Mouse (Mus musculus): ENCODE measurements around the gene Zfp106. TPM values are rescaled to one million over a fixed set of nuclear protein-coding genes. Genes with fewer than 3 reads are reported as not detected.

Zfp106 gene
- polyA plus RNA-seq, 1 experiment from 2014 or later: 75.8 TPM

DNA sequence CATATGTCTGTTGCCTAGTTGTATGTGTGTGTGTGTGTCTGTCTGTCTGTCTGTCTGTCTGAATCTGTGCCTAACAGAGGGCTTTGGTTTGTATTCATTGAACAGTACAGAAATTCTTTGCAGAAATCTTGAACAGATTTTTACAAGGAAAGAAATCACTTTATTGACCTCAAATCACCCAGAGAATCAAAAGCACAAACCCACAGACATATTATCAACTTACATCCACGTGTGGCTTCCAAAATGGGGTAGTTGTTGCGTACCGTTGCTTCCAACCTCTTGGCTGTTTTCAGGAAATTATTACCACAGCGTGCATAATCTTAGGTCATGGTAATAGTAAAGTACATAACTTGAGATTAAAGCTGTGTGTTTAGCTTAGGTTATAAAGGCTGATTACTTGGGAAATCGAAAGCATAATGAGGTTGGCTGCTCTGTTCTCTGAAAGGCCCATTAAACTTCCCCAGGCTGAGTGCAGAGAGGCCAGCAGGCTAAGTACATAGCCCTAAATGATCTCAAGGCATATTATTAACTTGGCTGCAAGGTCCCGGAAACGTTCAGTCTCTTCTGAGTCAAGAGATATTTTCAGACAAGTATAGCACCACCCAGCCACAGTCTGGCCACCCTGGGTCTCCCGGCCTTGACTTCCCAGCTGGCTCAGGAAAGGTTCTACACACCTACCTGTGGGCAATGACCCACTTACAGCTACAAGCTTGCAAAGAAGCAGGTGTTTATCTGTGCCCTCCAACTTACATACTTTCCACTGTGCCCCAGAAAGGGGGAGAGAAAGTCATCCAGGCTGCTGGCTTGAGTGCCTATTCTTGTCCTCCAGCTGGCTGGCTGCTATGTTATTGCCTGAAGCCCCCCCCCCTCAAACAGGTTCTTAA is 80.9 kb downstream of the Zfp106 start:
- H3K9me3 ChIP-seq (replicated peaks): no peaks in the 10 kb centered on the region
- no peak overlapping the region for H3K27ac ChIP-seq
- H3K27me3 ChIP-seq (ENCODE audit: low read depth, poor library complexity, severe bottlenecking): no peaks in the 10 kb centered on the region
- WGBS: 88% methylated on average over 8 of the region's 8 CpGs
- DNase-seq (ENCODE audit: low spot score): no peak
- H3K4me1 ChIP-seq: 0 out of 2 replicates have a peak, but pooled peaks cover 3% of the 10 kb centered on the region
- no peak overlapping the region for H3K4me3 ChIP-seq
- no peaks in the 10 kb centered on the region for H3K36me3 ChIP-seq

DNA sequence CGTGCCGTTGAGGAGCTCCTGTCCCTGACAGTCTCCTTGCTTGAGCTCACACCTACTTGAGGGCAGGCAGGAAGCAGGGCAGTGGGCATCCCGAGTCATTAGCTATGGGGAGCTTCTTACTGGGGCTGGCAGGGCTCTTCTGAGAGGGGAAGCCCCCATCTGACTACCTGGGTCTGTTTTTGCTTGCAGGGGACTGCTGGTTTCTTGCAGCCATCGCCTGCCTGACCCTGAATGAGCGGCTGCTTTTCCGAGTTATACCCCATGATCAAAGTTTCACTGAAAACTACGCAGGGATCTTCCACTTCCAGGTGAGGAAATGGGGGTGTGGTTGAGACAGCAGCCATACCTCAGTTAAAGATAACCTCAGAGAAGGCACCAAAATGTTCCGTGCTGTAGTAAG is 81.7 kb downstream of the Zfp106 start:
- no peak for DNase-seq (ENCODE audit: low spot score)
- WGBS: 76% methylated on average over 8 of the region's 8 CpGs
- no peaks in the 10 kb centered on the region for H3K36me3 ChIP-seq
- no peak overlapping the region for H3K4me3 ChIP-seq
- H3K4me1 ChIP-seq: 0 out of 2 replicates have a peak, but pooled peaks cover 3% of the 10 kb centered on the region
- no peaks in the 10 kb centered on the region for H3K27me3 ChIP-seq (ENCODE audit: low read depth, poor library complexity, severe bottlenecking)
- H3K27ac ChIP-seq: no peak overlapping the region
- no peaks in the 10 kb centered on the region for H3K9me3 ChIP-seq (replicated peaks)

DNA sequence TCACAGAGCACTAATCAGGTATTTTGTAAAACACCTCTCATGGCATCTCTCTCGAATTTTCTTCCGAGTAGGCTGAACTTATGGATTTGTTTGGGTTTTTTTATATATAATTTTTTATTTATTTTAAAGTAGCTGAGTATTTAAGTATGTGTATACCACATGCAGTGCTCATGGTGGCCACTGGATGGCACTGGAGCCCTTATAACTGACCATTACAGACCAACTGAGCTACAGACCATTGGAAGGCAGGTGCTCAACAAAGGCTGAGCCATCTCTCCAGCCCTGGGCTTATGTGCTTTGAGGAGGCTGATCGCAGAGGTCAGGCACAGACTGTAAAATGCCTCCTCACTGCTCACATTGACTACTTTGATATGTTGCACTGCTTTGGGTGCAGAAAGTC is 85.0 kb downstream of the Zfp106 start:
- no peak overlapping the region for H3K27ac ChIP-seq
- H3K27me3 ChIP-seq (ENCODE audit: low read depth, poor library complexity, severe bottlenecking): no peaks in the 10 kb centered on the region
- no peaks in the 10 kb centered on the region for H3K36me3 ChIP-seq
- H3K4me1 ChIP-seq: 0 out of 2 replicates have a peak, but pooled peaks cover 3% of the 10 kb centered on the region
- DNase-seq (ENCODE audit: low spot score): peak; percentile 68
- WGBS: 65% methylated on average over 3 of the region's 3 CpGs
- no peaks in the 10 kb centered on the region for H3K9me3 ChIP-seq (replicated peaks)
- H3K4me3 ChIP-seq: no peak overlapping the region

GRCm38 (mm10) chr2:120476277-120477087 is 87.2 kb downstream of the Zfp106 start:
- no peak for DNase-seq (ENCODE audit: low spot score)
- Histone ChIP-seq H3K9me3 (replicated peaks) (no peaks in the 10 kb centered on the region), H3K27ac (no peak overlapping the region), H3K36me3 (no peaks in the 10 kb centered on the region), H3K4me1 (no peaks in the 10 kb centered on the region), H3K4me3 (no peak overlapping the region), H3K27me3 (ENCODE audit: low read depth, poor library complexity, severe bottlenecking) (no peaks in the 10 kb centered on the region)
- 83% methylated on average over 13 of the region's 13 CpGs for WGBS

DNA sequence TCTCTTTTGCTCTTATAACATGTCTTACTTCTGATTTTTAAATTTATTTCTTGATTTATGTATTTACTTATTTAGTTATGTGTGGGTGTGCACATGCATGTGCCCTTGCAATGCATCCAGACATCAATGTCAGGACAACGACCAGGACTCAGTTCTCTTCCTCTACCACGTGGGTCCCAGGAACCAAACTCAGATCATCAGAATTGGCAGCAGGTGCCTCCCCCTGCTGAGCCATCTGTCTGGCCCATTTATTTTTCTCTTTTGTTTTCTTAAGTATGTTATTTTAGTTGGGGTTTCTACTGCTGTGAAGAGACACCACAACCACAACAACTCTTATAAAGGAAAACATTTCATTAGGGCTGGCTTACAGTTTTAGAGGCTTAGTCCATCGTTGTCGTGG is 92.8 kb downstream of the Zfp106 start:
- no peaks in the 10 kb centered on the region for H3K36me3 ChIP-seq
- WGBS: 83% methylated on average over 4 of the region's 4 CpGs
- no peak overlapping the region for H3K4me3 ChIP-seq
- no peak for DNase-seq (ENCODE audit: low spot score)
- H3K27me3 ChIP-seq (ENCODE audit: low read depth, poor library complexity, severe bottlenecking): no peaks in the 10 kb centered on the region
- H3K4me1 ChIP-seq: no peaks in the 10 kb centered on the region
- no peak overlapping the region for H3K27ac ChIP-seq
- H3K9me3 ChIP-seq (replicated peaks): no peaks in the 10 kb centered on the region

DNA sequence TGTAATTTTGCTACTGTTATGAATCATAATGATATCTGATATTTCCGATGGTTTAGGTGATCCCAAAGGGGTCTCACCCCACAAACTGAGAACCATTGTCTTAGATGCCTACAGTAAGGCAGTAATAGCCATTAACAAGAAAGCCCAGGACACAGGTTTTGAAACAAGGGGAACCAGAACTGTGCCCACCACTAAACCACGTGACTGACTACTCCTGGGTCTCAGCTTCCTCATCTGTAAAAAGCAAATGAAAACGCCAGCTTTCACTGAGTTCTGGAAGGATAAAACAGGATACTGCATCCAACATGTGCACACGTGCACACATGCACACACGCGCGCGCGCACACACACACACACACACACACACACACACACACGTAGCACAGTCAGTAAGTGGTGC is 93.9 kb downstream of the Zfp106 start:
- WGBS: 93% methylated on average over 10 of the region's 10 CpGs
- H3K36me3 ChIP-seq: no peaks in the 10 kb centered on the region

DNA sequence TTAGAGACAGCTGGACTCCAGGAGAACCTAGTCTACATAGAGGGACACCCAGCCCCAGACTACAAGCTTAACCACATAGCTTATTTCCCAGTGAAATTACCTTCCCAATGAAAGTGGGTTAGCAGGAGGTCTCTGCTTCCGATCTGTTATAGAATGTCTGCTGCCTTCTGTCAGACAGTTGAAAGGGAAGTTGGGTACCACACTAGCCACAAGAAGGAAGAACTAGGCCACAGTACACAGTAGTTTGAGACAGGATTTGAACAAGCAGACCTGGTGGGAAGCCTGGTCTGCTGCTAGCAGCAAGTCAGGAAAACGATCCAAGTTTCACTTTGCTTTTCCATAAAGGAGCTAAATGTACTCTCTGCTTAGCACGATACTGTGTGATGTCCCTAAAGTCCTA is 94.4 kb downstream of the Zfp106 start:
- no peaks in the 10 kb centered on the region for H3K27me3 ChIP-seq (ENCODE audit: low read depth, poor library complexity, severe bottlenecking)
- DNase-seq (ENCODE audit: low spot score): no peak
- H3K4me3 ChIP-seq: no peak overlapping the region
- H3K4me1 ChIP-seq: peaks cover 5% of the 10 kb centered on the region
- no peak overlapping the region for H3K27ac ChIP-seq
- 85% methylated on average over 3 of the region's 3 CpGs for WGBS
- no peaks in the 10 kb centered on the region for H3K9me3 ChIP-seq (replicated peaks)
- H3K36me3 ChIP-seq: no peaks in the 10 kb centered on the region

More for the DNA sequence above, 93.9 kb downstream of the Zfp106 start:
- no peak overlapping the region for H3K4me3 ChIP-seq
- H3K4me1 ChIP-seq: peaks cover 5% of the 10 kb centered on the region
- no peak overlapping the region for H3K27ac ChIP-seq
- no peaks in the 10 kb centered on the region for H3K9me3 ChIP-seq (replicated peaks)
- DNase-seq (ENCODE audit: low spot score): no peak
- H3K27me3 ChIP-seq (ENCODE audit: low read depth, poor library complexity, severe bottlenecking): no peaks in the 10 kb centered on the region

DNA sequence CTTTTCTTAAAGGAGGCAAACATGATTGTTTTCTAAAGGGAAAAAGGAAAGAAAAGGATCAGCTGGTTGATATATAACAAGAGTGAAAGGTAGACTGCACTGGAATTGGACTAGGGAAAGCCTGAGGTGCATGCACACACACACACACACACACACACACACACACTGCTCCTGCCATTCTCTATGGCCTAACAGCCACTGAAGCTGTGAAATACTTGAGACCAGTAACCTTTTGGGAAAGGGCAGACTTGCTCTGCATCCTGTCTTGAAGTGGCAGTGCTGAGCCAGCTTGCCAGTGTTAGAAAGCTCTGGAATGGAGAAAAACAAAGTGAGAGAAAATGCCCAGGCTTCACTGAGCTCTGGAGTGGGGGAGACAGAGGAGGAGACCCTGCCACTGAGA is 95.6 kb downstream of the Zfp106 start:
- DNase-seq (ENCODE audit: low spot score): no peak
- peaks cover 5% of the 10 kb centered on the region for H3K4me1 ChIP-seq
- H3K36me3 ChIP-seq: no peaks in the 10 kb centered on the region

DNA sequence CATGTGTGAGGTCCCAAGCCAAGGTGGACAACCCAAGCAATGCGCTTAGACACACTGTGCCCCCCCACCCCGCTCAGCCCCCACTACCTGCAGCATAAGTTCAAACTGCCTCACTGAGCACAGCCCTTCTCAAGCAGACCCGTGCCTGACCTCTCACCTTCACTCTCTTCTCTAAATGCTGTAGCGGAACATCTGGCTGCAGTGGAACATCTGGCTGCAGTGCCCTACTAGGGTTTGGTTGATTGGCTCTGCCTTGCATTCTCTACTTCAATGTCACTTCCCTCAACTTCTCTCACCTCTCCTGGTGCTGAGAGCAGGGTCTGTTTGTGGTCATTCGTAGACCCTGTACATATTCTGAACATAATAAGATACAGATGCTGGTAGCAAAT is 98.3 kb downstream of the Zfp106 start:
- peaks cover 5% of the 10 kb centered on the region for H3K4me1 ChIP-seq
- DNase-seq (ENCODE audit: low spot score): no peak

More for the DNA sequence above, 95.6 kb downstream of the Zfp106 start:
- Histone ChIP-seq H3K27me3 (ENCODE audit: low read depth, poor library complexity, severe bottlenecking) (no peaks in the 10 kb centered on the region), H3K9me3 (replicated peaks) (no peaks in the 10 kb centered on the region), H3K4me3 (no peak overlapping the region), H3K27ac (no peak overlapping the region)

GRCm38 (mm10) chr2:120464732-120465396 is 98.8 kb downstream of the Zfp106 start:
- H3K9me3 ChIP-seq (replicated peaks): no peaks in the 10 kb centered on the region
- no peak overlapping the region for H3K4me3 ChIP-seq
- H3K4me1 ChIP-seq: peaks cover 5% of the 10 kb centered on the region
- WGBS: 90% methylated on average over 2 of the region's 2 CpGs
- no peaks in the 10 kb centered on the region for H3K27me3 ChIP-seq (ENCODE audit: low read depth, poor library complexity, severe bottlenecking)
- H3K27ac ChIP-seq: no peak overlapping the region
- H3K36me3 ChIP-seq: no peaks in the 10 kb centered on the region
- no peak for DNase-seq (ENCODE audit: low spot score)

More for the DNA sequence above, 98.3 kb downstream of the Zfp106 start:
- H3K9me3 ChIP-seq (replicated peaks): no peaks in the 10 kb centered on the region
- H3K27ac ChIP-seq: no peak overlapping the region
- H3K4me3 ChIP-seq: no peak overlapping the region
- H3K27me3 ChIP-seq (ENCODE audit: low read depth, poor library complexity, severe bottlenecking): no peaks in the 10 kb centered on the region
- no peaks in the 10 kb centered on the region for H3K36me3 ChIP-seq
- 72% methylated on average over 5 of the region's 5 CpGs for WGBS

DNA sequence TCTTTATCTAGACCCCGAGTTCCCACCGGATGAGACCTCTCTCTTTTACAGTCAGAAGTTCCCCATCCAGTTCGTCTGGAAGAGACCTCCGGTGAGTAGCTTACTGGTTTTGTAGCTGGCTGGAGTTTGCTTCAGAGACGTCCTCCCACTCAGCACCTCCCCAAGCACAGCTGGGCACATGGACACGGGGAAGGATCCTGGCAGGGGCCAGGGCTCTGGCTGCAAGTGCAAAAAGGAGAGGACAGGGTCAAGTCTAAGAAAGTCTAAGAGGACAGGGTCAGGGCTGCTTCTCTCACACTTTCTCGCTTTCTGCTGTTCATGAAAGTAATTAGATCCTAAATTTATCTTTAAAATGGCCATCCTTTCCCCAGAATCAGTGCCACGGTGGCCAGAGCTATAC is 99.6 kb downstream of the Zfp106 start:
- Histone ChIP-seq H3K27ac (no peak overlapping the region), H3K4me3 (no peak overlapping the region), H3K36me3 (no peaks in the 10 kb centered on the region), H3K4me1 (peaks cover 5% of the 10 kb centered on the region), H3K9me3 (replicated peaks) (no peaks in the 10 kb centered on the region), H3K27me3 (ENCODE audit: low read depth, poor library complexity, severe bottlenecking) (no peaks in the 10 kb centered on the region)
- no peak for DNase-seq (ENCODE audit: low spot score)
- 80% methylated on average over 8 of the region's 8 CpGs for WGBS

GRCm38 (mm10) chr2:120463328-120463727 is 100.3 kb downstream of the Zfp106 start:
- no peaks in the 10 kb centered on the region for H3K36me3 ChIP-seq
- WGBS: 95% methylated on average over 7 of the region's 7 CpGs
- no peaks in the 10 kb centered on the region for H3K9me3 ChIP-seq (replicated peaks)
- H3K4me3 ChIP-seq: no peak overlapping the region
- no peak for DNase-seq (ENCODE audit: low spot score)
- no peaks in the 10 kb centered on the region for H3K27me3 ChIP-seq (ENCODE audit: low read depth, poor library complexity, severe bottlenecking)
- H3K27ac ChIP-seq: no peak overlapping the region
- H3K4me1 ChIP-seq: peaks cover 5% of the 10 kb centered on the region

DNA sequence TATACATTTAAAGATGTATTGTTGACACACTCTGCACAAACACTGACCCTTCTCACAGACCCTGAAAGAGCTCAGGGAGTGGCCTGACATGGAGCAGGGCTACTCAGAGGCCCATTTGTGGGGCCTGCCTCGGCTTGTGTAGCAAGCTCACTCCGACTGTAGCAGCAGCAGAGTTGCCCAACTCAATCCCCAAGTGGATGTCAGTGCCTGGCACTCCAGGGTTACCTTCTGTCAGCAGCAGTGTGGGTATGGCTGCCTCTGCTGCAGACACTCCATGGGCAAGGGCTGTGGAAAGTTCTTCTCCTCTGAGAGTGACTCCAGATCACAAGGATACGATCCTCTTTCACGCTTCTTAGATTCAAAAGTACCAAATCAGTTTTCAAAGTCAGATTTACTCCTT is 103.4 kb downstream of the Zfp106 start:
- no peak overlapping the region for H3K27ac ChIP-seq
- no peaks in the 10 kb centered on the region for H3K9me3 ChIP-seq (replicated peaks)
- H3K27me3 ChIP-seq (ENCODE audit: low read depth, poor library complexity, severe bottlenecking): no peaks in the 10 kb centered on the region
- H3K36me3 ChIP-seq: no peaks in the 10 kb centered on the region
- DNase-seq (ENCODE audit: low spot score): no peak
- peaks cover 2% of the 10 kb centered on the region for H3K4me1 ChIP-seq
- no peak overlapping the region for H3K4me3 ChIP-seq
- 89% methylated on average over 4 of the region's 4 CpGs for WGBS

Data from limb, embryonic 10.5 days (tissue).